Mouse (Mus musculus): ENCODE data around the gene Hpd. TPM values are rescaled to one million over a fixed set of nuclear protein-coding genes. Genes with fewer than 3 reads are reported as not detected.

Gene Hpd
- total RNA-seq, 2 experiments from 2014 or later = 0.42 to 2.4 TPM

GRCm38 (mm10) chr5:123136361-123137043 is 46.0 kb downstream of the Hpd start:
- peak; percentile 78 to 92 for DNase-seq (ENCODE audit: low spot score in 2 of 2)

- DNase-seq (ENCODE audit: low spot score in 2 of 2) = peak; percentile 78 to 90
Observed at GRCm38 (mm10) chr5:123135471-123136360, 46.8 kb downstream of the Hpd start.

- DNase-seq (ENCODE audit: low spot score in 2 of 2) = no peak
Observed at GRCm38 (mm10) chr5:123134875-123135382, 47.6 kb downstream of the Hpd start.

DNA sequence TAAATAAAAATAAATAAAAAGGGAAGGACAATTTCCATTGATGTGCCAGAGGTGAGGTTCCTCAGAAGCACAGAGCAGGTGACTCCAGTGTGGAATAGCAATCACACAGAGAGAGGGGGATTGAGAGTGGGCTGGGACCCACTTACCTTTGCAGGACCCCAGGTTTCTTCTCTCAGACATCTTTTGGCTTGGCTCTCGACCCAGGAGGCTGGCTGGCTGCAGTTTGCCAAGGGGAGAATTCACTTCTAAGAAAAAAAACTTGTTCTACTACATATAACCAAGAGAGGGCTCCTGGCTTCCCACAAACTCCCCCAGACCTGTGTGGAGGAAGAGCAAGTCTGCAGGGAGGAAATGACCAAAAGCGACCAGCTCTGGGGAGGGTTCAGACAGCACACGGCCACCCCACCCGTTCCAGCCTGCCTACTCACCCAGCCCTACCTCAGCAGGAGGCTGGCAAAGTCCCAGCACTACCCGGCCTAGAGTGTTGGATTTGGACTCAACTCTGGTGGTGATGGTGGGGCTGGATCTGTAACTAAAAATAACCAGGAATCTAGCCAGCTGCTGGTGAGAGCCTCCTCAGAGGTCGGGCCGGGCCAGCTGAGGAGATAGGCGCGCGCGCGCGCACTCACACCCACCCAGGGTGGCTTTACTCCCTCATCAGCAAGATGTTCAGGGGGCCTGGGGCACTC is 48.2 kb downstream of the Hpd start:
- DNase-seq (ENCODE audit: low spot score in 2 of 2) = peak in 1 of 2 experiments; percentile 71

DNA sequence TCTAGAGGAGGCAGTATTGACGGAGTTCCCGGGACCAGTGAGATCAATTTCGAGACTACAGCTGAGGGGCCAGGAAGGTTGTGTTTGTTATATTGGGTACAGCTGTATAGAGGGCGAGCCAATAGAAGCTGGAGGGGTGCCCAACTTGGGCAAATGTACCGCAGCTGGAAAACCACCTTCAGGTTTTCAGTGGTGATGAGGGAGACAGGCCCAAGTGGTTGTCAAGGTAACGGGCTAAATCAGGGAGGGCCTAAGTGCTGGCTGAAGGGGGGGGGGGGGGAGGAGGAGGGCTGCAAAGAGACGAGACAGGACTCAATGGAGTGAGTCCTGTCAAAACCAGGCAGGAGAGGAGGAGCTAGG is 48.8 kb downstream of the Hpd start:
- peak in 1 of 2 experiments; percentile 53 for DNase-seq (ENCODE audit: low spot score in 2 of 2)

DNA sequence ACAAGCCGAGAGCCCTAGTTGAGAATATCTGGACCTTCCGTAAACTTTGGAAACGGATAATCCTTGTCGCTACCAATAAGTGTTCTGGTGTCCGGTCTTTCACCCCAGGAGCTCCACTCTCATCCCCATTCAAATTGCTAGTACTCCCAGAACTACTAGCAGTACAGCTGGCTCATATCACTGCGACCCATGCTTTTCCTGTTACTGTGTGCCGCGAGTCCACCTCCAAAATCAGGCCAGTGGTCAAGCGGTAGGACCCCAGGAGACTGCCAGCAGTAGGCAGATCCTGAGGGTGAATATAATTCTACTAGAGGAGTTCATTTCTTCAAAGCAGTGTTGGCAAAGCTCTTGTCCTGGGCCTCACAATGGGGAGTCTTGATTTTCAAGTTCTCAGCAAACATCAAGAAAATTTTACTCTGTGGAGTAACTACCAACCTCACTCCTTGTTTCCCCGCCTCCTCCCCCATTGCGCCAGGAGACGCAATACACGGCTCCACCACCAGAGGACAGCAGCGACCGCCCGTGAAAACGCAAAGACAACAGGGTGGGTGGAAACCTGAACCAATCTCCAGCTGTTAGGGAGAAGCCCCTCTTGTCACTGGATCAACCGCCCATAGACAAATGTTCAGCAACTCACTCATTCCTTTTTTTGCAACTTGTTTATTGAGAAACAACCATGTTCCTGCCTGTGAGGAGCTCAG is 49.3 kb downstream of the Hpd start:
- DNase-seq (ENCODE audit: low spot score in 2 of 2) = peak; percentile 81 to 86

DNA sequence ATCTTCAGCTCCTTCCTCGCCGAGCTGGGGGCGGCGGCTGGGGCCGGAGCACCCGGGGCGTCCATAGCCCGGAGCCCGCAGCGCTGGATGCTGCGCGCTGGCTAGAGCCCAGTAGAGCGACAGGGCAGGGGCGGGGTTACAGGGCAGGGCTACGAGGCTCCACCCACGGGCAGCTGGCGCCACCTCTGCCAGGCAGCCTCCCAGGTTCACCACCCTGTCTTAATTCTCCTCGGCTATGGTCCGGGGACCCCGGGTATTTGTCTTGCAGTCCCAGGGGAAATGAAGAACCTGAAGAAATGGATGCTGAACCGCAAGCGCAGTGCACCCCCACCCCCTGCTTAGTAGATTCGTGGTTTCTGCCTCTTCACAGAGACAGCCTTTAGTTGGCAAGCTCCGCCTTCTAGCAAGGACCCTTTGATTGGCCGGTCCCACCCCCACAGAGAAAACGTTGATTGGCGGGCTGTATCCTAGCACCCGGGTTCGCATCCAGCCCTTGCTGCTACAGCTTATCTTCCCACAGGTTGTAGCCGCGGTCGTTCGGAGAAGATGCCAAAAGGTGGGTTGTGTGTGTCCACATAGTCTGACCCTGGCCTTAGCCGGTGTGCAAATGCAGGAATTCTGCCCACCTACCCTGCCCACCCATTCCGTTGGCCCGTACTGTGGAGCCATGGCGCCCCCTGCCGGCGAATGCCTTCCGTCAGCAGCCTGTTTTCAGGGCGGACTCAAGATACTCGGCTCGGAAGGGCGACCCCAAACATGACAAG is 50.0 kb downstream of the Hpd start, which contains the start of gene Rhof:
TSS of gene Rhof (minus strand) at position 385 of the 764 bp plus-strand sequence.
- DNase-seq (ENCODE audit: low spot score in 2 of 2) = peak; percentile 71 to 84

- DNase-seq (ENCODE audit: low spot score in 2 of 2) = no peak
Observed at GRCm38 (mm10) chr5:123130814-123131148, 51.7 kb downstream of the Hpd start.

DNA sequence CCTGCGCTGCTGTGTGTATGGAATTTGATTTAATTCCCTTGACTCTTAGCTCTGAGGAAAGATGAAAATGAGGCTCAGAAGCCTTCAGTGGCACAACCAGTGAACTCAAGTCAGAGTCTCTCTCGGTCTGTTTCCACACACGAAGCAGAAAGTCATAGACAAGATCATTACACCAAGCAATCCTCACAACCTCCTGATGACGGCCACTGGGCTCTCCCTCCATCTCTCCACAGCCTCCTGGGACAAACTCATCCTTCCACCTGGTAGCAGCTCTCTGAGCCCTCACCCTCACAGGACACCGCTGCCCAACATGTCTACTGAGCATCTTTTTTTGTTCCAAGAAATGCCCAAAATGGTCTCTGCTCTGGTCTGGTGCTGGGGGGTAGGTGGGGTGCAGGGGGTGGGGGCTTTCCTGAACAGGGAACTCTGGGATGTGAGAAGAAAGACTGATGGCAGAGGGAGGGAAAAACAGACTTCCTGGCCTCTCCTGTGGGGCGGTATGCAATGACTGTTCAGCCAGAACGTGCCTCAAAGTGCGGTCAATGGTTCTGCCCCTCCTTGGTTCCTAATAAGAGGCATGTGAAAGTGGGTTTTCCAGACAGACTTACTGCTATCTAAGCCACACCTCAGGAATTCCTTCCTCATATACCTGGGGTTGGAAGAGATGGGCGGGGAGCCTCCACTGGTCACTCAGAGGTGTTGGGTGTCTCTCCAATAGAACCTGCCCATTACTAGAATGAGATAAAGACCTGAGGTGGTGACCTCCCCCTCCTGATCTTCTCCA is 52.3 kb downstream of the Hpd start:
- DNase-seq (ENCODE audit: low spot score in 2 of 2) = no peak

DNA sequence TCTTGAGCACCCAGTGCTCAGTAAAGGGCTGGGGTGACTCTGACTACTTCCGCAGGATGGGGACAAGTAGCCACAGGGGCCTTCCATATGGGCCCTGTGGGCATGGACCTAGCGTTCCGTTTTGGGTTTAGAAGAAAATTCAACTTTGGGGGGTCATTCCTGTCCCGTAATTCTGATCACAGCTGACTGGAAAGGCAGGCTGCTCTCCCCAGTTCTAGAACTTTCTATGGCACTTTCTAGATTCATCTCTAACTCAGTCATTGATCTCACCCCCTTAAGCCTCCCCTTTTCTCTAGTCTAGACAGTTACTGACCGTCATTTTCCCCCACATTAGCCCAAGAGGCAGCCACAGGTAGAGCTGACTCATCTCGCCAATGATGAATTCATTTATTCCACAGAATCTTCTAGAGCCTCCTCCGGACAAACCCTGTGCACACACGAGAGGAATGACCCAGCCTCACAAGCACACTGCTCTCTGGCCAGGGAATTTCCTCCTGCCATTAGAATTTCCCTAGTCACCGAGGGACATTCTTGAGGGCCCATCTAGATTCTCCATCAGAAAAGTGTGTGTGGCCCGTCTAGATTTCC is 53.3 kb downstream of the Hpd start:
- DNase-seq (ENCODE audit: low spot score in 2 of 2) = no peak

GRCm38 (mm10) chr5:123128426-123129169 is 53.9 kb downstream of the Hpd start:
- no peak for DNase-seq (ENCODE audit: low spot score in 2 of 2)

GRCm38 (mm10) chr5:123127031-123127430 is 55.5 kb downstream of the Hpd start:
- no peak for DNase-seq (ENCODE audit: low spot score in 2 of 2)

- DNase-seq (ENCODE audit: low spot score in 2 of 2) = no peak
Observed at GRCm38 (mm10) chr5:123125638-123126406, 56.7 kb downstream of the Hpd start.

GRCm38 (mm10) chr5:123125105-123125504 is 57.4 kb downstream of the Hpd start:
- DNase-seq (ENCODE audit: low spot score in 2 of 2) = no peak

DNA sequence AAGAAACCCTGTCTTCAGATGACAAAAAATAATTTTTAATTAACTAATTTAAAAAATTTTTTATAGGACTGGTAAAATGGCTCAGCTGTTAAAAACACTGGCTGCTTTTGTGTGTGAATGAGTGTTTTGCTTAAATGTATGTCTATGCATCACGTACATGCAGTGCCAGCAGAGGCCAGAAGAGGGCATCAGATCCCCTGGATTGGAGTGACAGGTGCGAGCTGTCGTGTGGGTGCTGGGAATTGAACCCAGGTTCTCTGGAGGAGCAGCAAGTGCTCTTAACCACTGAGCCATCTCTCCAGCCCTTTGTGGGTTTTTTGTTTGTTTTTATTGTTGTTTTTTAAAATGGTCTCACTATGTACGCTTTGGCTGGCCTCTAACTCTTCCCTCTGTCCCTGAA is 60.3 kb downstream of the Hpd start:
- DNase-seq (ENCODE audit: low spot score in 2 of 2) = no peak
